Comparison of ENCODE assay signal across 7 mouse cellular contexts in genomic region chr7:12421741-12422140, GRCm38 (mm10). TPM values are rescaled to one million over a fixed set of nuclear protein-coding genes. Genes with fewer than 3 reads are reported as not detected.
A peak's percentile ranks its signal among the peaks of the same experiment; 100 is the strongest.
DNase-seq lines count a peak whose midpoint lies in the region; ATAC-seq lines count a peak whose summit lies in the region.

No protein-coding gene starts in this region.

- no peak for DNase-seq in kidney, postnatal 36 days
- peak; percentile 4 for DNase-seq in hindbrain, embryonic 10.5 days (ENCODE audit: low spot score)
- no peak for DNase-seq in adrenal gland, postnatal 25 days
- no peak for DNase-seq in layer of hippocampus, postnatal 36 days

- peak overlapping the region; percentile 62 for H3K4me3 ChIP-seq in kidney, embryonic 15.5 days (replicated peaks)
- H3K4me3 ChIP-seq in brown adipose tissue, adult 24 weeks (ENCODE audit: insufficient read depth, low read depth, low read length) = peak overlapping the region; percentile 95
- H3K4me3 ChIP-seq in hindbrain, embryonic 10.5 days = peak overlapping the region; percentile 62

- H3K9me3 ChIP-seq in kidney, embryonic 15.5 days (replicated peaks) = no peaks in the 10 kb centered on the region
- H3K9me3 ChIP-seq in hindbrain, embryonic 10.5 days = peaks cover 6% of the 10 kb centered on the region; the same call in 1 of the 2 replicates

- 52% methylated on average over 5 of the region's 5 CpGs for WGBS in kidney, embryonic 15.5 days
- 60% methylated on average over 5 of the region's 5 CpGs for WGBS in hindbrain, embryonic 10.5 days

- peaks cover 7% of the 10 kb centered on the region for H3K4me1 ChIP-seq in kidney, embryonic 15.5 days
- no peaks in the 10 kb centered on the region; the same call in 1 of the 2 replicates for H3K4me1 ChIP-seq in brown adipose tissue, adult 24 weeks (ENCODE audit: control insufficient read depth, insufficient read depth, insufficient read length, low read length)
- H3K4me1 ChIP-seq in hindbrain, embryonic 10.5 days (replicated peaks) = peaks cover 8% of the 10 kb centered on the region

- peaks cover 18% of the 10 kb centered on the region for H3K36me3 ChIP-seq in kidney, embryonic 15.5 days
- H3K36me3 ChIP-seq in hindbrain, embryonic 10.5 days = peaks cover 16% of the 10 kb centered on the region

- H3K27me3 ChIP-seq in kidney, embryonic 15.5 days = no peaks in the 10 kb centered on the region
- no peaks in the 10 kb centered on the region for H3K27me3 ChIP-seq in hindbrain, embryonic 10.5 days (ENCODE audit: insufficient read depth, poor library complexity, severe bottlenecking)

- peak overlapping the region; percentile 66 for H3K9ac ChIP-seq in kidney, embryonic 15.5 days

- H3K4me2 ChIP-seq in kidney, embryonic 15.5 days = peak overlapping the region; percentile 67

- ATAC-seq in kidney, embryonic 15.5 days (replicated peaks; ENCODE audit: low FRiP score) = no peak; the same call in 1 of the 2 replicates
- peak; percentile 15; the same call in 1 of the 2 replicates for ATAC-seq in megakaryocyte-erythroid progenitor cell, adult 5-6 weeks (replicated peaks; ENCODE audit: low FRiP score, low TSS enrichment, poor library complexity, severe bottlenecking)

- H3K27ac ChIP-seq in kidney, embryonic 15.5 days = 0 out of 2 replicates have a peak overlapping the region, but pooled peaks have one; percentile 9
- H3K27ac ChIP-seq in brown adipose tissue, adult 24 weeks (replicated peaks; ENCODE audit: low read depth, low read length) = no peak overlapping the region
- H3K27ac ChIP-seq in hindbrain, embryonic 10.5 days = peak overlapping the region; percentile 87

RNA-seq across cellular contexts. Expression of gene Zfp551, which starts 0.8 kb away (rescaled TPM):
- polyA plus RNA-seq in kidney, embryonic 15.5 days (2015; fragmentation: Nextera tagmentation; extraction: Ambion mirVana) = 3.0 and 3.8 TPM in 2 replicates
- polyA plus RNA-seq in brown adipose tissue, adult 24 weeks (2012; ENCODE audit: insufficient read depth, insufficient read length, missing spikeins) = 0.91 TPM in 1 of 2 replicates, not detected in the other
- polyA plus RNA-seq in hindbrain, embryonic 10.5 days (2016; fragmentation: Nextera tagmentation; extraction: Ambion mirVana) = 2.9 and 4.0 TPM in 2 replicates
- total RNA-seq in megakaryocyte-erythroid progenitor cell, adult 5-6 weeks (2014; fragmentation: Nextera tagmentation) = 2.9 and 3.6 TPM in 2 replicates
- 2.8 and 3.4 TPM in 2 replicates for total RNA-seq in megakaryocyte-erythroid progenitor cell, adult 5-6 weeks (2017)
- total RNA-seq in adrenal gland, postnatal 25 days (2021) = 6.4 and 7.9 TPM in 2 replicates
- 1 to 10 TPM; 8.9 to 9.4 TPM for total RNA-seq in layer of hippocampus, postnatal 36 days (2021)

RNA-seq across cellular contexts. Expression of gene Vmn1r84, which starts 52.7 kb away (rescaled TPM):
- polyA plus RNA-seq in kidney, embryonic 15.5 days (2015; fragmentation: Nextera tagmentation; extraction: Ambion mirVana) = not detected in 2 replicates
- polyA plus RNA-seq in brown adipose tissue, adult 24 weeks (2012; ENCODE audit: insufficient read depth, insufficient read length, missing spikeins) = not detected in 2 replicates
- not detected in 2 replicates for polyA plus RNA-seq in hindbrain, embryonic 10.5 days (2016; fragmentation: Nextera tagmentation; extraction: Ambion mirVana)
- total RNA-seq in megakaryocyte-erythroid progenitor cell, adult 5-6 weeks (2014; fragmentation: Nextera tagmentation) = not detected in 2 replicates
- total RNA-seq in megakaryocyte-erythroid progenitor cell, adult 5-6 weeks (2017) = not detected in 2 replicates
- not detected in 2 replicates for total RNA-seq in adrenal gland, postnatal 25 days (2021)
- not detected for total RNA-seq in layer of hippocampus, postnatal 36 days (2021)

RNA-seq across cellular contexts. Expression of gene Zfp606, which starts 56.4 kb away (rescaled TPM):
- 25.8 and 26.1 TPM in 2 replicates for polyA plus RNA-seq in kidney, embryonic 15.5 days (2015; fragmentation: Nextera tagmentation; extraction: Ambion mirVana)
- polyA plus RNA-seq in brown adipose tissue, adult 24 weeks (2012; ENCODE audit: insufficient read depth, insufficient read length, missing spikeins) = 2.8 and 4.4 TPM in 2 replicates
- polyA plus RNA-seq in hindbrain, embryonic 10.5 days (2016; fragmentation: Nextera tagmentation; extraction: Ambion mirVana) = 30.9 and 32.5 TPM in 2 replicates
- total RNA-seq in megakaryocyte-erythroid progenitor cell, adult 5-6 weeks (2014; fragmentation: Nextera tagmentation) = 4.5 and 4.7 TPM in 2 replicates
- 8.9 and 10.1 TPM in 2 replicates for total RNA-seq in megakaryocyte-erythroid progenitor cell, adult 5-6 weeks (2017)
- 11.8 and 15.8 TPM in 2 replicates for total RNA-seq in adrenal gland, postnatal 25 days (2021)
- 10 to 100 TPM; 12.6 to 13.5 TPM for total RNA-seq in layer of hippocampus, postnatal 36 days (2021)
